Mouse (Mus musculus) left cerebral cortex, postnatal 25 days (tissue): ENCODE measurements around the gene Mpp1. TPM values are rescaled to one million over a fixed set of nuclear protein-coding genes. Genes with fewer than 3 reads are reported as not detected.
"Not testable (repeated sequence)": the region's sequence is repeated elsewhere in the genome, so short reads cannot be mapped to it uniquely, and the experiment has no call there.

Experiments used
- DNase-seq, 2 experiments: peaks; one replicate each; pipeline ENCODE4 v3.0.0; 2022; ENCODE audit warnings: low spot score in 2 of 2, mixed read lengths in 1 of 2
- intact Hi-C: fragments of 180-260 bp; cut with DNase I; formaldehyde crosslinking; loops from one replicate; pipeline ENCODE4 v1.15.1; 2025
- total RNA-seq, 2 experiments: library from RNA; stranded (reverse); gene quantifications; 2 replicates each; pipeline ENCODE4 v1.2.3; 2021

Mpp1 gene
- total RNA-seq = 10 to 100 TPM; 29.0 to 29.4 TPM

GRCm38 (mm10) chrX:75130467-75131160 is at the start of gene Mpp1:
Mpp1 (minus strand) TSS chrX:75131016.
- intact Hi-C loops = no loop called here
- peak; percentile 60 to 73 for DNase-seq

DNA sequence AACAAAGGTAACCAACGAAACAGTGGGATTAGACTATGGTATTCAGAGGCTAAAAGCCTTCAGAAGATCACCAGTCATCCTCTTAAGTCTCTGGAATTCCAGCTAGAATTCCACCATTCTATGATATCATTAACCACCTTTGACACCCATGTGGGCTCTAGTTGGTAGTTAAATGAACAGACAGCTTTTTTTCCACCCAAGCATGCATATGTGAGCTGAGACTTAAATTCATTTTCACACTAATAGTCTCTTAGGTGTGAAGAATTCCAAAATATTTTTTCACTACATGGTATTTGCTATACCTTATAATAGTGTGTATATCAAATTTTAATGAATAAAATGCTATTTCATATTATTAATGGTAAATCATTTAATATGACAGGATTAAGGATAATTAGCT is 32.9 kb upstream of the Mpp1 start, which contains the start of gene Smim9:
Smim9 (minus strand) TSS at position 101 of the 400 bp plus-strand sequence.
- DNase-seq = no peak
- intact Hi-C loops = no loop called here

GRCm38 (mm10) chrX:75155576-75156243 is 24.9 kb upstream of the Mpp1 start:
- DNase-seq = no peak
- intact Hi-C loops = no loop called here

DNA sequence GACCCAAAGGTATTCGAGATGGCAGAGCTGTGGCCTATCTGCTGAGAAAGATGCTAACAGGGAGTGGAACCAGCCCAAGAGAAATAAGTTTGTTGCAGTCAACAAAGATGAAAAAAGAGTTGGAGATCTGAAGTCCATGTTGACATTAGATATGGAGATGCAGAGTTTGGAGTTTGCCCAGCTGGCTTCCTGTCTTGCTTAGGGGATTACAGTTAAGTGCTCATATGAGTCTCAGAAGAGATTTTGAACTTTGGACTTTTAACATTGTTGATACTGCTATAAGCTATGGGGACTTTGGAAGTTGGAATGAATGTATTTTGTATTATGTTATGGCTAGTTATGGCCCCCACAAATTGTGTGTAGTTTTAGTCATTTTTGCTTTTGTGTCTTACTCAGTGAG is 21.4 kb upstream of the Mpp1 start:
- intact Hi-C loops = no loop called here
- no peak for DNase-seq

GRCm38 (mm10) chrX:75150304-75150703 is 19.5 kb upstream of the Mpp1 start:
- intact Hi-C loops = no loop called here
- DNase-seq = no peak

GRCm38 (mm10) chrX:75148414-75148813 is 17.6 kb upstream of the Mpp1 start:
- no peak for DNase-seq
- intact Hi-C loops = no loop called here

GRCm38 (mm10) chrX:75143124-75143555 is 12.3 kb upstream of the Mpp1 start:
- intact Hi-C loops, DNase-seq: not testable (repeated sequence)

DNA sequence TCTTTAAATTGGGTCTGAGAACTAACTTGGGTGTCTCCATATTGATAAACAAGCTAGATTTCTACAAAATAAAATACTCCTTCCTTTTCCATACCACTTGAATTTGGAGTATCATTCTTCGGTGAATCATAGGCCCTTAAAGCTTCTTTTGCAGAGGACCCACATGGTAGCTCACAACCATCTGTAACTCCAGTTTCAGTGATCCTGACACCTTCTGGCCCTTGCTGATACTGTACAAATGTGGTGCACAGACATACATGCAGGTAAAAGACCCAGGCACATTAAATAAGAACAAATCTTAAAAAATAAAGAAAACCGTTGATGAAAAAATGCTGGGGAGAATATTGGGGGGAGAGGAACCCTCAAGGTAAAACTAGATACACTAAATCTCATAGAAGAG is 7.4 kb upstream of the Mpp1 start:
- no peak for DNase-seq
- intact Hi-C loops = no loop called here

GRCm38 (mm10) chrX:75137729-75138128 is 6.9 kb upstream of the Mpp1 start:
- intact Hi-C loops = no loop called here
- no peak for DNase-seq

GRCm38 (mm10) chrX:75136938-75137337 is 6.1 kb upstream of the Mpp1 start:
- DNase-seq = no peak
- intact Hi-C loops = no loop called here

DNA sequence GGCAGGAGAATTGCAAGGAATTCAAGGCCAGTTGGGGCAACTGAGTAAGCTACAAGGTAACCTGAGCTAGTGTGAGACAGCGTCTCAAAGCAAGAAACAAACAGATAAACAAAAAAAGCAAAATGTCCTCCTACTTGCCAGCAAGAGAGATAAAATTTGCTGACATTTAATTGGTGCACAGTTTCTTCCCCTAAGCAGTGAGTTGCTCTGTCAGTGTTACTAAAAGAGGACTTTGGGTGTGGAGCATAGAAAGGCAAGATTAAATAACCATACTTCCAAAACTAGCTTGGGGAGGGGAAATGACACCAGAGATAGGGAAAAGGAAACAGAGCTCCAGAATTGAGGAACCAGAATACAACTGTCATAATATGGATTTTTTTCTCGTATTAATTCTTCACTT is 1.3 kb downstream of the Mpp1 start:
- intact Hi-C loops = loop anchor here (10.0 kb wide), 1 partner anchor 285 kb away; the partner anchor contains the start of genes Brcc3, Cmc4 and Mtcp1
- DNase-seq = no peak

- DNase-seq = no peak
- intact Hi-C loops = loop anchor here (10.0 kb wide), 1 partner anchor 286 kb away; the partner anchor contains the start of genes Brcc3, Cmc4 and Mtcp1
Observed at GRCm38 (mm10) chrX:75128333-75128980, 2.4 kb downstream of the Mpp1 start.

GRCm38 (mm10) chrX:75126893-75127292 is 3.9 kb downstream of the Mpp1 start:
- intact Hi-C loops = loop anchor here (10.0 kb wide), 1 partner anchor 288 kb away; the partner anchor contains the start of genes Brcc3, Cmc4 and Mtcp1

GRCm38 (mm10) chrX:75125606-75126005 is 5.2 kb downstream of the Mpp1 start:
- intact Hi-C loops = loop anchor here (10.0 kb wide), 1 partner anchor 289 kb away; the partner anchor contains the start of genes Brcc3, Cmc4 and Mtcp1
- no peak for DNase-seq

More at GRCm38 (mm10) chrX:75126893-75127292, 3.9 kb downstream of the Mpp1 start:
- no peak for DNase-seq

- intact Hi-C loops = no loop called here
- no peak for DNase-seq
Observed at GRCm38 (mm10) chrX:75115550-75115949, 15.3 kb downstream of the Mpp1 start.

DNA sequence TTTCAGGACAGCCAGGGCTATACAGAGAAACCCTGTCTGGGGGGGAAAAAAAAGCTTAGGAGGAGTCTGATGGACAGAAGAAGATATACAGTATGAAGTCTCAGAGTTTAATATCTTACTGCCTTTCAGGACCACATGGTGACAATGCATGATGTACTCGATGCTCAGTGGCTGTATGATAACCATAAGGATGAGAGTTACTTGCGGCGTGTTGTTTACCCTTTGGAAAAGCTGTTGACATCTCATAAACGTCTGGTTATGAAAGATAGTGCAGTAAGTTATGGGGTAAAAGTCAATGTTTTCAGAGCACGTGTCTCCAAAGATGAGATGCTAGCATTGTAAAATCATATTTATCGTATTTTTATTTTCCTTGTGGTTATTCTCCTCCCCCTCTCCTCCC is 28.5 kb downstream of the Mpp1 start:
- DNase-seq = no peak
- intact Hi-C loops = loop anchor here (10.0 kb wide), 1 partner anchor 647 kb away; no protein-coding TSS in a partner anchor

DNA sequence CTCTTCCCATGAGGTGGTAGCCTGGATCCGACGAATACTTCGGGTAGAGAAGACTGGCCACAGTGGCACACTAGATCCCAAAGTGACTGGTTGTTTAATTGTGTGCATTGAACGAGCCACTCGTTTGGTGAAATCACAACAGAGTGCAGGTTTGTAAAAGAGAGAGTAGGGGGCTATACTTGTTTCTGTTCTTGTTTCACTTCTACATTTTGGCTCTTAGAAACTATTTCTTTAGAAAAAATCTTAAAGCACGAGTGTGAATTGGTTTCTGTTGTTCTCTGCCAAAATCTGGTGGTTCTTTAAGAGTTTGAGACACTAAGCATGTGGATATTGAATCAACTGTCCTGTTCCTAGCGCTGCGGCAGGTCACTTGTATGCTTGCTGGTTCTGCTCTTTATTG is 32.0 kb downstream of the Mpp1 start:
- intact Hi-C loops = no loop called here
- no peak for DNase-seq

- intact Hi-C loops = no loop called here
- DNase-seq = no peak
Observed at GRCm38 (mm10) chrX:75096163-75096770, 34.5 kb downstream of the Mpp1 start.

DNA sequence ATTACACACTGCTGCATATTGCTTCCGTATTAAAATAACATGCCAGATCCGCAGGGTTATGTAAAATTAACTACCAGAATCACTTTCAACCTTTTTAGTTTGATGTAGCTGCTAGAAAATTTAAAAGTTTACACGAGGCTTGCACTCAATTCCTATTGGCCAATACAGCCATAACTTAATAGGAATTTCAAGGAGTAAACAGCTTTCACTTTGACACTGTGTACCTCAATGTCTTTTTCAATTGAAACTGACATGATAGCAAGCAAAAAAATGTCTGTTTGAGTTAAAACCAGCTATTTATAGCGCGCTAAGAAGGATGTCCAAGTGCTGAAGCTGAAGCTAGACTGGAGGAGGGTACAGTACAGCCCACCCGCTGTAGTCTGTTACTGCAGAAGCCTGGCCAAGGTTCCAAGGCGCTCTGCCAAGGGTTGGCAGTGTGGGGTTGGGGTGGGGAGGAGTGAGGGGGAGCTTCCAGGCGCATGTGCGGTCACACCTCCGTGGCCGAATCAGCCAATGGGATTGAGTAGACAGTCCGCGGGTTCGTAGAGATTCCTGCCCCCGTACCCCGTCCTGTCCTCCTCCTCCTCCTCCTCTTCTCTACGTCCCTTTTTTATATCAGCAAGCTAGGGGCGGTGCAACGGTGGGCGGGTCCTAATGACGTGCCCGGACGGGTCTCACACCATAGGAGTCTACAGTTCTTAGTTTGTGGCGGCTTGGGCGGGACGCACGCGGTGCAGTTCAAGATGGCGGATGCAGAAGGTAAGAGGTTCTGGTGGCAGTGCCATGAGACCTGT is 35.2 kb downstream of the Mpp1 start, which contains the start of gene Dkc1:
Dkc1 (plus strand) TSS at position 486 of the 794 bp plus-strand sequence.
- intact Hi-C loops = no loop called here
- DNase-seq = peak; percentile 78 to 94
